Mouse (Mus musculus) NIH3T3 (cell line): Measurements from ENCODE around the gene Gm11127.
"Not testable (repeated sequence)": the region's sequence is repeated elsewhere in the genome, so short reads cannot be mapped to it uniquely, and the experiment has no call there.

Experiments
- DNase-seq: peaks from one replicate; pipeline ENCODE4 v3.0.0-alpha.2; 2012; ENCODE audit warnings: low read depth

Gene Gm11127

GRCm38 (mm10) chr17:36058362-36058761 lies at the start of gene Gm11127:
TSS of gene Gm11127 (minus strand) at chr17:36058371.
- not testable (repeated sequence) for DNase-seq

- not testable (repeated sequence) for DNase-seq
These were observed 43.9 kb upstream of the Gm11127 start for GRCm38 (mm10) chr17:36102091-36102490.

GRCm38 (mm10) chr17:36099603-36100002 lies 41.4 kb upstream of the Gm11127 start:
- not testable (repeated sequence) for DNase-seq

GRCm38 (mm10) chr17:36093936-36094335 lies 35.8 kb upstream of the Gm11127 start:
- no peak for DNase-seq

GRCm38 (mm10) chr17:36092520-36092919 lies 34.3 kb upstream of the Gm11127 start:
- not testable (repeated sequence) for DNase-seq

- not testable (repeated sequence) for DNase-seq
These were observed 33.8 kb upstream of the Gm11127 start for GRCm38 (mm10) chr17:36091933-36092332.

GRCm38 (mm10) chr17:36085976-36086375 lies 27.8 kb upstream of the Gm11127 start:
- not testable (repeated sequence) for DNase-seq

- peak; percentile 0 for DNase-seq
These were observed 25.8 kb upstream of the Gm11127 start for GRCm38 (mm10) chr17:36083870-36084451.

- DNase-seq = peak; percentile 47
These were observed 25.2 kb upstream of the Gm11127 start for GRCm38 (mm10) chr17:36083266-36083869.

- not testable (repeated sequence) for DNase-seq
These were observed 24.5 kb upstream of the Gm11127 start for GRCm38 (mm10) chr17:36082519-36083232.

GRCm38 (mm10) chr17:36081901-36082300 lies 23.7 kb upstream of the Gm11127 start:
- DNase-seq = not testable (repeated sequence)

- peak; percentile 96 for DNase-seq
These were observed 2.7 kb upstream of the Gm11127 start for GRCm38 (mm10) chr17:36060829-36061228.

GRCm38 (mm10) chr17:36057927-36058326 lies 244 bp downstream of the Gm11127 start:
- not testable (repeated sequence) for DNase-seq

GRCm38 (mm10) chr17:36043286-36043685 lies 14.9 kb downstream of the Gm11127 start:
- peak; percentile 19 for DNase-seq

- DNase-seq = peak; percentile 87
These were observed 15.5 kb downstream of the Gm11127 start, which contains the start of the genes H2-T22 and Gm6034 for GRCm38 (mm10) chr17:36042610-36043169. TSS of gene H2-T22 (minus strand) at chr17:36042747. TSS of gene Gm6034 (plus strand) at chr17:36042961.

- not testable (repeated sequence) for DNase-seq
These were observed 16.1 kb downstream of the Gm11127 start for GRCm38 (mm10) chr17:36042055-36042454.

GRCm38 (mm10) chr17:36040604-36041003 lies 17.6 kb downstream of the Gm11127 start:
- DNase-seq = not testable (repeated sequence)

GRCm38 (mm10) chr17:36036126-36036525 lies 22.0 kb downstream of the Gm11127 start:
- not testable (repeated sequence) for DNase-seq

- not testable (repeated sequence) for DNase-seq
These were observed 23.0 kb downstream of the Gm11127 start for GRCm38 (mm10) chr17:36035010-36035638.

- not testable (repeated sequence) for DNase-seq
These were observed 23.6 kb downstream of the Gm11127 start for GRCm38 (mm10) chr17:36034524-36034923.

- DNase-seq = peak; percentile 62
These were observed 25.8 kb downstream of the Gm11127 start, which contains the start of gene H2-T23 for GRCm38 (mm10) chr17:36032351-36032875. TSS of gene H2-T23 (minus strand) at chr17:36032855.
